Mouse (Mus musculus): Measurements from ENCODE around the gene Gm17190. TPM values are rescaled to one million over a fixed set of nuclear protein-coding genes. Genes with fewer than 3 reads are reported as not detected.

The Gm17190 gene
- polyA plus RNA-seq, 1 experiment from 2014 or later, result not detected

GRCm38 (mm10) chr13:96131050-96131449 lies 49.2 kb downstream of the Gm17190 start:
- WGBS (ENCODE audit: missing documents), result 6% methylated on average over 13 of the region's 30 CpGs
- H3K4me3 ChIP-seq (ENCODE audit: inconsistent target), result no peak overlapping the region
- H3K27ac ChIP-seq, result no peak overlapping the region
- no peaks in the 10 kb centered on the region for H3K36me3 ChIP-seq (ENCODE audit: inconsistent target)
- no peaks in the 10 kb centered on the region for H3K79me2 ChIP-seq (ENCODE audit: inconsistent target)

- H3K27ac ChIP-seq, result no peak overlapping the region
- H3K4me3 ChIP-seq (ENCODE audit: inconsistent target), result no peak overlapping the region
- 1% methylated on average over 19 of the region's 19 CpGs for WGBS (ENCODE audit: missing documents)
- no peaks in the 10 kb centered on the region for H3K36me3 ChIP-seq (ENCODE audit: inconsistent target)
- no peaks in the 10 kb centered on the region for H3K79me2 ChIP-seq (ENCODE audit: inconsistent target)
These were observed 50.1 kb downstream of the Gm17190 start for GRCm38 (mm10) chr13:96131911-96132310.

- Histone ChIP-seq H3K79me2 (ENCODE audit: inconsistent target) (no peaks in the 10 kb centered on the region), H3K36me3 (ENCODE audit: inconsistent target) (no peaks in the 10 kb centered on the region), H3K27ac (no peak within 1 kb of the TSS), H3K4me3 (ENCODE audit: inconsistent target) (no peak within 1 kb of the TSS)
- 3% methylated on average over 29 of the region's 44 CpGs for WGBS (ENCODE audit: missing documents)
These were observed 50.6 kb downstream of the Gm17190 start, which contains the start of gene Sv2c for GRCm38 (mm10) chr13:96132401-96132816. Gene Sv2c (minus strand): TSS chr13:96132577.

Other genes with a start within 250 kb of the Gm17190 start
- 34.1 to 70.8 TPM (median 49.3 TPM) in 3 replicates for gene Iqgap2, start 190.1 kb upstream of the Gm17190 start, polyA plus RNA-seq (2018)
- gene Gm20075, start 678 bp upstream of the Gm17190 start, polyA plus RNA-seq (2018), result 0.66 to 2.5 TPM (median 1.9 TPM) in 3 replicates
- not detected in 3 replicates for gene Sv2c, start 50.5 kb downstream of the Gm17190 start, polyA plus RNA-seq (2018)